Mouse (Mus musculus) cortical plate, adult 2 months (tissue): ENCODE data around the gene Olfr91.

ENCODE experiments used
- CTCF ChIP-seq: fragments of 200-500 bp; IDR thresholded peaks from 2 replicates; pipeline ENCODE4 v1.5.1; 2011; ENCODE audit warnings: mild to moderate bottlenecking, control low read depth, low read length; ENCODE audit not compliant: insufficient read depth; ENCODE audit errors: extremely low read depth
- POLR2A ChIP-seq: fragments of 200-500 bp; IDR thresholded peaks from 2 replicates; pipeline ENCODE4 v1.6.1; 2011; ENCODE audit warnings: mild to moderate bottlenecking, low read length, control low read depth; ENCODE audit not compliant: insufficient read depth; ENCODE audit errors: extremely low read depth

DNA sequence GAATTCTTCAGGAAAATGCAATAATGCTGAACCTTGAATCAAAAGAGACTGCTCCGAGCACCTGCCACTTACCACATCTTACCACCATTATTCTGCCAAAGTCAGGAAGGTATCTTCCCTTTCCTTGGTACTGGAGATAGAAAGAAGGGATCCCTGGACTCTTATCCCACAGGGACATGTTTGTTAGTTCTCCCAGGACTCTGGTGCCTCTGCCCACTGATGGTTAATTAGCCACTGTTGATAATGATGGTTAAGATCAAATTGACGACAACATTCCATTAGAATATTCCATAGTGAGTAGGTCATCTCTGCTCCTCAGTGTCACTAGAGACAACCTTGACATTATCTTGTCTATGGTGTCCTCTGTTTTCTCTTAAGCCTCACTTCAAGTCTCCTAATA lies 21.9 kb upstream of the Olfr91 start, which contains the start of gene Olfr92:
- TF ChIP-seq CTCF (no peak), POLR2A (no peak)
